Mouse (Mus musculus) left cerebral cortex, adult 18-20 months (tissue): ENCODE measurements around the gene Trim29. TPM values are rescaled to one million over a fixed set of nuclear protein-coding genes. Genes with fewer than 3 reads are reported as not detected.

Experiments used
- DNase-seq, 2 experiments: peaks; one replicate each; pipeline ENCODE4 v3.0.0; 2021 to 2022; ENCODE audit warnings: low spot score in 2 of 2, mixed read lengths in 1 of 2
- total RNA-seq, 2 experiments: library from RNA; stranded (reverse); gene quantifications; 2 replicates each; pipeline ENCODE4 v1.2.3; 2021

Trim29 gene
- total RNA-seq, 2 experiments from 2014 or later = 0.30 TPM; not detected in 1

DNA sequence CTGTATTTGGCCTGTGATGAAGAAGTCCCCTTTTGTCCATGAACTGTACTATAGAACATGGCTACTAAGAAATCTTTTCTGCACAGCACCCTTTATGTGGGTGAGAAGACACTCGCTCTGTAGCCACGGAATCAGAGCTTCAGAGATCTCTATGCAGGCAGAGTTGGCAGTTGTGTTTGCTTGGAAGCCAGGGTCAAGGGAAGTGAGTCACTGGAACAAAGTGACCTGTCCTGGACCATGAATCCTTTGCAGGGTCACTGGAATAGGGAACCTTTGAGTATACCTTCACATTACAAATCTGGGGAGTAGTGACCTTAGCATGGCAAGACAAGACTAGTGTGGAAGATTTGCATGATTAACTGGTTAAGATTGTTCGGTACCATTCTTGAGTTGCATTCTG, 58.1 kb downstream of the Trim29 start:
- DNase-seq = no peak

DNA sequence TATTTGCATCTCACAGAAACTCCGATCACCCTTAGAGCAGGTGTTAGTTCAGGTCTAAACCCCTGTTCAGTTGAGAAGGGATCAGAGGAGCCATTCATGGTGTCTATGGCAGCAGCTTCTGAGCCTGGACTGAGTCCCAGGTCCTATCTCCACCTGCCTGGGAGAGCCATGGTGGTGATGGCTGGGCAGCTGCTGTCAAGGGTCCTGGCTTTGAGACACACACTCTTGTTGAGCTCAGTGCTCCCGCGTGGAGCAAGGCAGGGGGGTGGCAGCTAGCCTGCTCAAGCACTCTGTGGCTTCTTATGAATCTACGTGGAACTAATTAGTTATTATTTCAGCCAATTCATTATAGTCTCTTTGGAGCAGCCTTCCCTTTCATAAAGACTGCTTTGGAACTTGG, 73.2 kb downstream of the Trim29 start:
- DNase-seq = no peak

GRCm38 (mm10) chr9:43384400-43384799, 73.8 kb downstream of the Trim29 start:
- DNase-seq = no peak

Other genes with a start within 250 kb of the Trim29 start
- 100 to 1,000 TPM; 144 to 145 TPM for gene Arhgef12, start 203.6 kb upstream of the Trim29 start, total RNA-seq
- gene Tmem136, start 194.3 kb upstream of the Trim29 start, total RNA-seq = 10 to 100 TPM; 15.9 to 20.7 TPM
- under 1 TPM; 0.21 to 0.37 TPM for gene Pou2f3, start 100.5 kb upstream of the Trim29 start, total RNA-seq
- gene Oaf, start 70.9 kb upstream of the Trim29 start, total RNA-seq = 10 to 100 TPM; 15.2 to 17.9 TPM